Mouse (Mus musculus) midbrain, postnatal 0 days (tissue): ENCODE results near the gene Mlxip. TPM values are rescaled to one million over a fixed set of nuclear protein-coding genes. Genes with fewer than 3 reads are reported as not detected.

Source experiments
- ATAC-seq: fragments of 200-750 bp; cut with Nextera tagmentation; 2 replicates; pipeline ENCODE4 v1.8.0; 2017; ENCODE audit warnings: moderate number of reproducible peaks, mild to moderate bottlenecking, moderate TSS enrichment, moderate library complexity; ENCODE audit not compliant: low FRiP score
- DNase-seq: peaks from one replicate; pipeline ENCODE4 v3.0.0-alpha.2; 2015; ENCODE audit warnings: low spot score
- H3K27ac ChIP-seq: fragments of 300-500 bp; sonication (generic); 2 replicates; pipeline ENCODE4 v1.5.1; 2014; ENCODE audit warnings: low read depth, mild to moderate bottlenecking, low read length, mixed read lengths
- H3K27me3 ChIP-seq: fragments of 300-500 bp; sonication (generic); 2 replicates; pipeline ENCODE4 v1.6.1; 2014; ENCODE audit warnings: low read length, control low read depth, mixed read lengths; ENCODE audit not compliant: insufficient read depth
- H3K36me3 ChIP-seq: fragments of 300-500 bp; sonication (generic); 2 replicates; pipeline ENCODE4 v1.6.1; 2014; ENCODE audit warnings: low read length, control low read depth, mixed read lengths; ENCODE audit not compliant: insufficient read depth
- H3K4me1 ChIP-seq: fragments of 300-500 bp; sonication (generic); 2 replicates; pipeline ENCODE4 v1.6.1; 2014; ENCODE audit warnings: mild to moderate bottlenecking, control low read depth, antibody characterized with exemption, low read length, mixed read lengths; ENCODE audit not compliant: insufficient read depth
- H3K4me2 ChIP-seq: fragments of 300-500 bp; sonication (generic); 2 replicates; pipeline ENCODE4 v1.6.1; 2014; ENCODE audit warnings: low read depth, mild to moderate bottlenecking, low read length, mixed read lengths; ENCODE audit not compliant: poor library complexity, severe bottlenecking
- H3K4me3 ChIP-seq: fragments of 300-500 bp; sonication (generic); 2 replicates; pipeline ENCODE4 v1.5.1; 2014; ENCODE audit warnings: low read depth, mild to moderate bottlenecking, low read length, moderate library complexity
- H3K9ac ChIP-seq: fragments of 300-500 bp; sonication (generic); replicated peaks from 2 replicates; pipeline ENCODE4 v1.6.1; 2014; ENCODE audit warnings: mild to moderate bottlenecking, low read length, moderate library complexity, mixed read lengths; ENCODE audit not compliant: poor library complexity, severe bottlenecking
- H3K9me3 ChIP-seq: fragments of 300-500 bp; sonication (generic); 2 replicates; pipeline ENCODE4 v1.6.1; 2016; ENCODE audit warnings: low read length, control low read depth
- CTCF ChIP-seq: IDR thresholded peaks from 2 replicates; pipeline ENCODE4 v1.5.1; 2016; ENCODE audit warnings: antibody characterized with exemption, mild to moderate bottlenecking
- WGBS: fragments of 180-500 bp; shearing (Covaris S2); extraction: QIAGEN DNeasy Blood & Tissue Kit; methylation state at CpG from one replicate; pipeline ENCODE4 v1.1.7; 2014; 5-methylcytosine and 5-hydroxymethylcytosine counted together
- polyA plus RNA-seq: library from polyadenylated mRNA; unstranded; fragments of >200 nt; fragmentation: Nextera tagmentation; extraction: Ambion mirVana; gene quantifications from 2 replicates; pipeline ENCODE4 v1.2.1, GENCODE M21; 2015
- total RNA-seq: library from RNA; depleted of rRNA; stranded (reverse); fragments of >200 nt; gene quantifications from 2 replicates; pipeline ENCODE4 v1.2.3, GENCODE M21; 2014; rRNA removed

Mlxip gene
- total RNA-seq = 16.6 and 17.9 TPM in 2 replicates
- 9.8 and 11.3 TPM in 2 replicates for polyA plus RNA-seq

- DNase-seq = peak; percentile 95
- ATAC-seq = peak; percentile 95
- TF ChIP-seq CTCF = no peak
- Histone ChIP-seq H3K4me1 (peaks cover 25% of the 10 kb centered on the region), H3K4me3 (peak within 1 kb of the TSS; percentile 96), H3K4me2 (peak within 1 kb of the TSS; percentile 74), H3K9ac (peak within 1 kb of the TSS; percentile 85), H3K36me3 (no peaks in the 10 kb centered on the region), H3K27me3 (no peaks in the 10 kb centered on the region), H3K9me3 (no peaks in the 10 kb centered on the region), H3K27ac (peak within 1 kb of the TSS; percentile 80)
- under 1% methylated on average over 44 of the region's 50 CpGs for WGBS
These were observed at the start of gene Mlxip for GRCm38 (mm10) chr5:123394303-123394956. TSS of gene Mlxip (plus strand) at chr5:123394798.

DNA sequence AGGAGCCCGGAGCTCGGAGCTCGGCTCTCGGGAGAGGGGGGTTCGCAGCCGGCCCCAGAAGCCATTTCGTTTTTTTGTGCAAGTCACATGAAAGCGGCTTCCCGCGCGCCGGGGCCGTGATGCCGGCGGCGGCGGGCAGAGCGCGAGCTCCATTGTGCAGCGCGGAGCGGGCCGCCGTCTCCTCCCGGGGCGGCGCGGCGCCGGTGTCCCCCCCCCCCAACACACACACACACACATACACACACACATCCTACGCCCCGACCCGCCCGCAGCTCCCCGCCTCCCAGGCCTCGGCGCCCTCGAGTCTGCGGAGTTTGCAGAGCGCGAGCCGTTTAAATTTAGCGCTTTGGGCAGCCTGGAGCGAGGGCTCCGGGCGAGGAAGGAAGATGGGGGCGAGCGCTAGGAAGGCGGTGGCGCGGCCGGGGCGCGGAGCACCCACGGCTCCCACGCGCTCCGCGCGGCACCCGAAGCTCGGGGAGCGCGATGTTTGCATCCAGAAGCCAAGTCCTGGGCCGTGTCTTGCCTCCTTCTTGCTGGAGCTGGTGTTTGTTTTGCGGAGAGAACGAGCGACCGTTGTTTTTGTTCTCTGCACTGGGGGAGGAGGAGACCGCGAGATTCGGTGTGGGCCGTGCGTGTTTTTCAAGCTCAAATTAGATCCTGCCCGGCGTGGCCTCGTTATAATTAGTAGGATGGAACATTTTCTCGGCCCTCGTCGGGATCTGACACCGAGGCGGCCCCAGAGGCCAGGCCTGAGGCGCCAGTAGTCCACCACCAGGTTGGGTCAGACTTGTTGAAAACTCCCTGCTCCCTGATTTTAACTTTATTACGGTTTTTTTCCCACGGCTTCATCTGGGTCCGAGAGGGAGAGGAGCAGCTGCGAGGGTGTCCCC lies 49.4 kb upstream of the Mlxip start:
- peaks cover 9% of the 10 kb centered on the region for H3K4me1 ChIP-seq
- WGBS = under 1% methylated on average over 76 of the region's 87 CpGs
- TF ChIP-seq CTCF = no peak
- peak; percentile 27; the same call in 1 of the 2 replicates for ATAC-seq
- peak; percentile 58 for DNase-seq
- H3K4me3 ChIP-seq = peak overlapping the region; percentile 91
- peak overlapping the region; percentile 78 for H3K4me2 ChIP-seq
- H3K9me3 ChIP-seq = no peaks in the 10 kb centered on the region
- H3K36me3 ChIP-seq = no peaks in the 10 kb centered on the region
- H3K27me3 ChIP-seq = no peaks in the 10 kb centered on the region
- peak overlapping the region; percentile 88 for H3K9ac ChIP-seq
- peak overlapping the region; percentile 98 for H3K27ac ChIP-seq

GRCm38 (mm10) chr5:123345853-123346654 lies 48.5 kb upstream of the Mlxip start:
- WGBS = under 1% methylated on average over 22 of the region's 22 CpGs
- no peak for TF ChIP-seq CTCF
- peak overlapping the region; percentile 88 for H3K9ac ChIP-seq
- H3K4me2 ChIP-seq = peak overlapping the region; percentile 78
- peak overlapping the region; percentile 98 for H3K27ac ChIP-seq
- H3K36me3 ChIP-seq = no peaks in the 10 kb centered on the region
- H3K4me1 ChIP-seq = peaks cover 9% of the 10 kb centered on the region
- no peaks in the 10 kb centered on the region for H3K27me3 ChIP-seq
- DNase-seq = peak; percentile 87
- peak; percentile 47 for ATAC-seq
- peak overlapping the region; percentile 91 for H3K4me3 ChIP-seq
- no peaks in the 10 kb centered on the region for H3K9me3 ChIP-seq

DNA sequence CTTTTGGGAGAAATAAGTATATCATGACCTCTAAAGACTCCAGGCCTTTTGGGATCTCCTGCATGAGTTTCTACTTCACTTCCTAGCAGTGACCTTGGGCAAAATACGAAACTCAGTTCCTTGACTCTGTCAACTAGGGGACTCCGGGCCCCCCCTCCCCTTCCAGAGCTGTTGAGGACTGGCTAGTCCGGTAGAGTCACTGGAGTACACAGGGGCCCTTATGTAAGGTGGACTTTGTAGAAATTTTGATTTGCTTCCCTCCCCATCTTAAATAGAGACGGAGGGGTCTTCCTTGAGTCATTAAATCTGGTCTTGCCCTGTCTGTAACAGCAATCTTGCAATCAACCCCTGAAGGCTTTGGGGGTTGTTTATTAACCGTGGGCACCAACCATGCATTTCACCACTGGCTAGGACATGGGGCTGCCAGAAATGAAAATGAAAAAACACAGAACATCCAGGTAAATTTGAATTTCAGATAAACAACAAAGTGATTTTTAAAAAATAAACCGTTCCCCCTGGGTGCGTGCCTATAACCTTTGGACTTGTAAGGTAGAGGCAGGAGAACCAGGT lies 47.8 kb upstream of the Mlxip start:
- H3K9ac ChIP-seq = peak overlapping the region; percentile 88
- H3K27me3 ChIP-seq = no peaks in the 10 kb centered on the region
- H3K4me2 ChIP-seq = peak overlapping the region; percentile 78
- H3K27ac ChIP-seq = peak overlapping the region; percentile 78
- peak overlapping the region; percentile 91 for H3K4me3 ChIP-seq
- H3K4me1 ChIP-seq = peaks cover 11% of the 10 kb centered on the region
- H3K36me3 ChIP-seq = no peaks in the 10 kb centered on the region
- ATAC-seq = no peak
- WGBS = 58% methylated on average over 7 of the region's 7 CpGs
- no peaks in the 10 kb centered on the region for H3K9me3 ChIP-seq
- TF ChIP-seq CTCF = no peak
- DNase-seq = no peak

DNA sequence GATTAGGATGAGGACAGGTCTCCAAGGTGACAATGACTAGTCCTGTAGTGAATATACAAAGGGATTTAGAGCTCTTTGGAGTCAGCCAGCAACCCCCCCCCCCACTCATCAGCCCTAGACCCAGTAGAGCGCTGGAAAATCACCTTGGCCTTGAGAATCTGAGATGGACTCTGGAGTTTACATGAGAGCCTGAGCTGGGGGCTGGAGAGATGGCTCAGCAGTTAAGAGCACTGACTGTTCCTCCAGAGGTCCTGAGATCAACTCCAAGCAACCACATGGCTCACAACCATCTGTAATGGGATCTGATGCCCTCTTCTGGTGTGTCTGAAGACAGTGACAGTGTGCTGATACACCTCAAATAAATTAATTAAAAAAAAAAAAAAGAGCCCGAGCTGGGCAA lies 46.6 kb upstream of the Mlxip start:
- Histone ChIP-seq H3K27me3 (no peaks in the 10 kb centered on the region), H3K9ac (no peak overlapping the region), H3K4me3 (no peak overlapping the region), H3K9me3 (no peaks in the 10 kb centered on the region), H3K4me2 (no peak overlapping the region), H3K27ac (no peak overlapping the region), H3K36me3 (peaks cover 8% of the 10 kb centered on the region), H3K4me1 (peaks cover 11% of the 10 kb centered on the region)
- DNase-seq (no peak), ATAC-seq (no peak)
- no peak for TF ChIP-seq CTCF
- WGBS = 74% methylated on average over 2 of the region's 2 CpGs
